Mouse (Mus musculus): Measurements from ENCODE around the gene Zfp362.

Zfp362 gene

GRCm38 (mm10) chr4:128806043-128806826, at the start of gene Zfp362:
Zfp362 (minus strand) TSS chr4:128806045.
- DNase-seq = peak; percentile 56

- no peak for DNase-seq
Measured at GRCm38 (mm10) chr4:128855613-128856040, 49.8 kb upstream of the Zfp362 start.

GRCm38 (mm10) chr4:128853117-128853516, 47.3 kb upstream of the Zfp362 start:
- no peak for DNase-seq

GRCm38 (mm10) chr4:128852266-128852887, 46.5 kb upstream of the Zfp362 start:
- no peak for DNase-seq

GRCm38 (mm10) chr4:128849686-128850085, 43.8 kb upstream of the Zfp362 start:
- DNase-seq = no peak

GRCm38 (mm10) chr4:128848961-128849360, 43.1 kb upstream of the Zfp362 start:
- no peak for DNase-seq

GRCm38 (mm10) chr4:128845367-128845973, 39.6 kb upstream of the Zfp362 start:
- DNase-seq = no peak

GRCm38 (mm10) chr4:128844566-128844965, 38.7 kb upstream of the Zfp362 start:
- DNase-seq = no peak

- DNase-seq = no peak
Measured at GRCm38 (mm10) chr4:128841259-128841658, 35.4 kb upstream of the Zfp362 start.

- DNase-seq = peak; percentile 28
Measured at GRCm38 (mm10) chr4:128839811-128840738, 34.2 kb upstream of the Zfp362 start.

- DNase-seq = no peak
Measured at GRCm38 (mm10) chr4:128838202-128838601, 32.4 kb upstream of the Zfp362 start.

- no peak for DNase-seq
Measured at GRCm38 (mm10) chr4:128824131-128824530, 18.3 kb upstream of the Zfp362 start.

GRCm38 (mm10) chr4:128820568-128820967, 14.7 kb upstream of the Zfp362 start:
- no peak for DNase-seq

GRCm38 (mm10) chr4:128817011-128817410, 11.2 kb upstream of the Zfp362 start:
- DNase-seq = no peak

GRCm38 (mm10) chr4:128811382-128812056, 5.7 kb upstream of the Zfp362 start:
- peak; percentile 68 for DNase-seq

GRCm38 (mm10) chr4:128806827-128807179, 958 bp upstream of the Zfp362 start:
- DNase-seq = peak; percentile 38

- peak; percentile 35 for DNase-seq
Measured at GRCm38 (mm10) chr4:128805150-128806042, 449 bp downstream of the Zfp362 start.

- DNase-seq = no peak
Measured at GRCm38 (mm10) chr4:128804426-128805149, 1.3 kb downstream of the Zfp362 start.

GRCm38 (mm10) chr4:128803569-128803968, 2.3 kb downstream of the Zfp362 start:
- DNase-seq = no peak

- DNase-seq = no peak
Measured at GRCm38 (mm10) chr4:128801675-128802465, 4.0 kb downstream of the Zfp362 start.
